Mouse (Mus musculus): ENCODE measurements around the gene Selplg. TPM values are rescaled to one million over a fixed set of nuclear protein-coding genes. Genes with fewer than 3 reads are reported as not detected.

The Selplg gene
- 52.2 and 54.3 TPM in 2 replicates for polyA plus RNA-seq (2021; fragmentation: Nextera tagmentation)
- long read RNA-seq, experiment 1, transcript Selplg-201 (2 exons, 1,855 nt) = major isoform, 74 of 90 reads
- long read RNA-seq, experiment 1, partial matches to known transcripts = 0 of 90 reads
- long read RNA-seq, experiment 1, other reads (novel, unspliced or antisense) = 15 of 90 reads
- long read RNA-seq, experiment 2, transcript Selplg-201 (2 exons, 1,855 nt) = major isoform, 144 of 154 reads
- long read RNA-seq, experiment 2, partial matches to known transcripts = 4 of 154 reads
- long read RNA-seq, experiment 2, other reads (novel, unspliced or antisense) = 5 of 154 reads

DNA sequence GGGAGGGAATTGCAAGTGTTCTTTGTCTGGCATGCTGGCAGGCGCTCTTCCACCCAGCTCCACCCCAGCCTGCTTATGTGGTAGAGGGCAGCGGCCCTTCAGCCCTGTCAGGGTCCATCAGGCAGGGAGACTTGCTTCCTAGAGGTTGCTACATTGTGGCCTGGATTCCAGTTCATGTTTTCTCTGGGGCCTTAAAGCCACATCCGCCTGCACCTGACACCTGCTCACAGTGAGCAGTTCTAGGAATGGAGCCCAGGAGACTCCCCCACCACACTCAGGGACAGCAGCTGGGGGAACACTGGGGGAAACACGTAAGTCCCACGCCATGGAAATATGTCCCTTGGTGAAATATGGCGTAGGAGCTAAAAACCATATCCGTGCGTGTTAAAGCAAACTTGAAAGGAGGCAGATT lies at the start of gene Selplg:
Gene Selplg, minus strand, starts transcription at position 155 of the 412 bp plus-strand sequence.

DNA sequence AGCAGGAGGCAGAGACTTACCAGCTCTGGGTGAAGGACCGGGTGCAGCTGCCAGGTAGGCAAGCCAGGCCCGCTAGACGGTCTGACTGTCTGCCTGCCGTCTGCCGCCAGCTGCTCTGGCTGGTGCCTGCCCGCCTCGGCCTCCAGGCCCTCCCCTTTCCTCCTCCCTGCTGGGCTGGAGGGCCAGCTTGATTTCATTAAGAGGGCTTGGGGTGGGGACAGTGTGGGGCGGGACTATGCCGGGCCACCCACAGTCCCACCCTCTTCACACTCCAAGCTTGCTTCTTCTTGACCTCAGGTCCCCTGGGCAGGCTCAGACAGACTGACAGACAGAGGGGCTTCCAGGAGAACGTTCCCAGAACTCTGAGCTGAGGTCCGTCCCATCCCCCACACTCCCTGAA lies 32.2 kb downstream of the Selplg start, which contains the start of gene Tmem119:
Gene Tmem119, minus strand, starts transcription at position 237 of the 400 bp plus-strand sequence.

DNA sequence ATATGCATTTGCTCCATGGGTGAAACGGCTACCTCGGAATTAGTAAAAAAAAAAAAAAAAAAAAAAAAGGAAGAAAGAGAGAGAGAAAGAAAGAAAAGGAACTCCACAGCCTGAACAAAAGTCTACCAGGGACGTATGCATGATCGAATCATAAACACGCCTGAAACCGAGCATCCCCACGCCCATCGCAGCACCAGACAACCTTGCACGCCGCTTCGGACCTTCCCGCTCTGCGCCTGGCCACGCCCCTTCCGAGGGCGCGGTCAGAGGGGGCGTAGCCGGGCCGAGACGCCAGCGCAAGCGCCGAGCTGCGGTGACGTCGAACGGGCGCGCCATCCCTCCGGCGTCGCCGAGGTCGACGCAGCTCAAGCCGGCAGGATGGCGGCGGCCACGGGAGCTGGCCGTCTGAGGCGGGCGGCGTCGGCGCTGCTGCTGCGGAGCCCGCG lies 60.0 kb downstream of the Selplg start, which contains the start of the genes Sart3 and Iscu:
Gene Sart3, minus strand, starts transcription at position 61 of the 446 bp plus-strand sequence.
Gene Iscu, plus strand, starts transcription at position 299 of the 446 bp plus-strand sequence.

Other genes with a start within 250 kb of the Selplg start
- gene Cmklr1, start 182.2 kb downstream of the Selplg start, polyA plus RNA-seq (2021; fragmentation: Nextera tagmentation) = 1.3 and 2.2 TPM in 2 replicates
- gene 1700069L16Rik, start 107.9 kb downstream of the Selplg start, polyA plus RNA-seq (2021; fragmentation: Nextera tagmentation) = not detected in 2 replicates
- 15.3 and 15.5 TPM in 2 replicates for gene Ficd, start 96.8 kb downstream of the Selplg start, polyA plus RNA-seq (2021; fragmentation: Nextera tagmentation)
- 7.2 and 7.3 TPM in 2 replicates for gene Sart3, start 60.1 kb downstream of the Selplg start, polyA plus RNA-seq (2021; fragmentation: Nextera tagmentation)
- 368 and 372 TPM in 2 replicates for gene Iscu, start 59.9 kb downstream of the Selplg start, polyA plus RNA-seq (2021; fragmentation: Nextera tagmentation)
- 26.4 and 27.0 TPM in 2 replicates for gene Tmem119, start 32.1 kb downstream of the Selplg start, polyA plus RNA-seq (2021; fragmentation: Nextera tagmentation)
- 28.4 and 30.4 TPM in 2 replicates for gene Coro1c, start 76.1 kb upstream of the Selplg start, polyA plus RNA-seq (2021; fragmentation: Nextera tagmentation)
- 6.3 and 10.8 TPM in 2 replicates for gene Ssh1, start 161.2 kb upstream of the Selplg start, polyA plus RNA-seq (2021; fragmentation: Nextera tagmentation)
- gene Dao, start 171.1 kb upstream of the Selplg start, polyA plus RNA-seq (2021; fragmentation: Nextera tagmentation) = not detected in 2 replicates
- 6.3 and 6.4 TPM in 2 replicates for gene Usp30, start 232.8 kb upstream of the Selplg start, polyA plus RNA-seq (2021; fragmentation: Nextera tagmentation)